Mouse (Mus musculus): ENCODE measurements around the gene Rtl10. TPM values are rescaled to one million over a fixed set of nuclear protein-coding genes. Genes with fewer than 3 reads are reported as not detected.

Gene Rtl10
- total RNA-seq, 1 experiment, result 6.7 TPM

DNA sequence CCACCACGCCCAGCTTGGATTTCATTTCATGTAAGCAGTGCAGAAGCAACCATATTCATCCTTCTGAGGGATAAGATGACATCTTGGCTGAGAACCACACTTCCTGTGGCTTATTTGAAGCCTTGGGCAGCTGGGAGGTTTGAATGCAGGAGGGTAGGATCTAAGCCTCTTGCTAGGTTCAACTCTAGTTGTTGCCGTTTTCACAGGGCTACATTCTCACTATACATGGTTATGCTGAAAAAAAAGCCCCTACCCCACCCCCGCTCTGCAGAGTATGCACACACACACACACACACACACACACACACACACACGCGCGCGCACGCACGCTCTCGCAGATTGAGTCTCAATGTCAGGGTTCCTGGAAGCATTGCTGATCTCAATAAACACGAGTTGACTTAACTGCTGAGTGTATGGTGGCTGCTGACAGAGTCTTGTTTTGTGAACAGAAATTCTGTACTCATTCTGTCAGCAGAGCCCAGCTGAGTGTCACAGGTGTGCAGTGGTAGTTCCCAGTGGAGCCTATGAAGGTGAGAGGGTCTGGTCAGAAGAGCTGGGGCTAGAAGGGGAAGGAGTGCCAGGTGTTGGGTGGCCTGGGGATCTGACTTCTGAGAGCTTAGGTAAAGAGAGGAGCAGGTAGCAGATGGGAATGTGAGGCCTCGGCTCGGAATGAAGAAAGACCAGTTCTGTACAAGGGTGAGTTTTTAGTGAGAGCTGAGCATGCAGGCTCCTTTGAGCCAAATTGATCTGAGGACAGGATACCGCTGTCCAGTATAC, 5.1 kb downstream of the Rtl10 start:
- Histone ChIP-seq H3K9me3 (ENCODE audit: control insufficient read depth, insufficient read depth, low read depth, low read length) (no peaks in the 10 kb centered on the region), H3K9ac (ENCODE audit: insufficient read depth, low read depth, low read length, poor library complexity, severe bottlenecking) (no peak overlapping the region), H3K4me1 (ENCODE audit: control insufficient read depth in 2 of 2, insufficient read depth in 2 of 2, low read length in 2 of 2, poor library complexity in 1 of 2) (peaks cover 0 to 6% of the 10 kb centered on the region in 2 experiments; a peak in 1 of 4 replicates), H3K36me3 (ENCODE audit: control insufficient read depth, insufficient read depth, low read length, poor library complexity, severe bottlenecking) (peaks cover 18% of the 10 kb centered on the region), H3K4me3 (ENCODE audit: insufficient read depth in 1 of 2, low read depth in 1 of 2, low read length in 2 of 2, poor library complexity in 1 of 2, severe bottlenecking in 1 of 2) (no peak overlapping the region), H3K27ac (ENCODE audit: insufficient read depth, low read depth, low read length, poor library complexity, severe bottlenecking) (no peak overlapping the region)
- in situ Hi-C loops (cut with MboI; ENCODE audit: low sequenced_read_pairs in 2 of 2, unreplicated experiment in 2 of 2), result no loop called here
- TF ChIP-seq MAFK (IDR thresholded peaks at IDR 0.05; ENCODE audit: insufficient read depth, low read depth, low read length) (no peak), HCFC1 (IDR thresholded peaks at IDR 0.05; ENCODE audit: borderline replicate concordance, insufficient read depth, low read length) (no peak), CHD2 (IDR thresholded peaks at IDR 0.05; ENCODE audit: low read depth, low read length) (no peak), ZNF384 (IDR thresholded peaks at IDR 0.05; ENCODE audit: low read depth, low read length) (no peak), ZC3H11A (IDR thresholded peaks at IDR 0.05; ENCODE audit: borderline replicate concordance, low read depth, low read length) (no peak)
- DNase-seq (ENCODE audit: low read depth, low spot score), result no peak

DNA sequence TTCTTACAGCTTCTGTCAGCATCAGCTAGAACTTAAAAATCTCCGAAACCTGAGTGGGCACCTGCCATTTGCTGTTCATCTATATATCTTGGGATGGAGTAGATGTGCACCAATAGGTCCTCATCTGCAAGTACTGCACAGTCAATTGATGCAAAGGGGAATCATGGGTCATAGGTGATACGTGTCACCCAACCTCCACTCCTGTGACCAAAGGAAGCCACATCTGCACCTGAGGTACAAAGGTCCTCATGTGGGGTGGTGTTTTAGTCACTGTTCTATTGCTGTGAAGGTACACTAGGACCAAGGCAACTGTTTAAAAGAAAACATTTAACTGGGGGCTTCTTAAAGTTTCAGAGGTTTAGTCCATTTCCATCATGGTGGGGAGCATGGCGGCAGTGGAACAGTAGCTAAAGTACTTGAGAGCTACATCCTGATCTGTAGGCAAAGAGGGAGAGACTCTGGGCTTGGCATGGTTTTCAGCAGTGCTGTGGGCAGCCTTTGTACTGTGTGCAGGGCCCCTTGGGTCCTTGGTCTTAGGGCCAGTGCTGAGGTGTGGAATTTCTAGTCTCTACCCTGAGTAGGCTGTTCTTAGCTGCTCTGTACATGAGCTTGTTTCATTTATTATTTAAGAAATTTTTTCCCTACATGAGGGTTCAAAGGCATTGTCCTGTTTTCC, 8.0 kb downstream of the Rtl10 start:
- in situ Hi-C loops (cut with MboI; ENCODE audit: low sequenced_read_pairs in 2 of 2, unreplicated experiment in 2 of 2), result no loop called here
- H3K9ac ChIP-seq (ENCODE audit: insufficient read depth, low read depth, low read length, poor library complexity, severe bottlenecking), result no peak overlapping the region
- no peak overlapping the region for H3K4me3 ChIP-seq (ENCODE audit: insufficient read depth in 1 of 2, low read depth in 1 of 2, low read length in 2 of 2, poor library complexity in 1 of 2, severe bottlenecking in 1 of 2)
- H3K4me1 ChIP-seq (ENCODE audit: control insufficient read depth in 2 of 2, insufficient read depth in 2 of 2, low read length in 2 of 2, poor library complexity in 1 of 2), result no peaks in the 10 kb centered on the region
- no peaks in the 10 kb centered on the region for H3K9me3 ChIP-seq (ENCODE audit: control insufficient read depth, insufficient read depth, low read depth, low read length)
- TF ChIP-seq ZC3H11A (IDR thresholded peaks at IDR 0.05; ENCODE audit: borderline replicate concordance, low read depth, low read length) (no peak), ZNF384 (IDR thresholded peaks at IDR 0.05; ENCODE audit: low read depth, low read length) (no peak), MAFK (IDR thresholded peaks at IDR 0.05; ENCODE audit: insufficient read depth, low read depth, low read length) (no peak), CHD2 (IDR thresholded peaks at IDR 0.05; ENCODE audit: low read depth, low read length) (no peak)
- no peak overlapping the region for H3K27ac ChIP-seq (ENCODE audit: insufficient read depth, low read depth, low read length, poor library complexity, severe bottlenecking)
- peaks cover 9% of the 10 kb centered on the region for H3K36me3 ChIP-seq (ENCODE audit: control insufficient read depth, insufficient read depth, low read length, poor library complexity, severe bottlenecking)
- no peak for DNase-seq (ENCODE audit: low read depth, low spot score)

DNA sequence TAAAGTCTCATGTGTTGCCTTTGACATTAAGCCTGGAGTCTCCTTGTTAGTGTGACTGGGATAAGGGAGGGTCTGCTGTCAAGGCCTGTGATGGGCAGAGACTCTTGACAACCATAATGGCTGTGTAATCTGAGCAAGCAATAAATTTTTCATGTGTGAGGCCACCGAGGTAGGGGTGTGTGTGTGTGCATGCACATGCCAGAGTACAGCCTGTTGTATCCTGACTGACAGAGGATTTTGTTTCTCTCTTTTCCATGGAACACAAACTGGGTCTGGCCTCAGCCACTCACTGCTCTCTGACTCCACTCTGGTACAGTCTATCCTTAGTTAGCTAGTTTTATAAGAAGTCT, 8.5 kb downstream of the Rtl10 start:
- Histone ChIP-seq H3K36me3 (ENCODE audit: control insufficient read depth, insufficient read depth, low read length, poor library complexity, severe bottlenecking) (peaks cover 6% of the 10 kb centered on the region; the same call in 1 of the 2 replicates), H3K4me1 (ENCODE audit: control insufficient read depth in 2 of 2, insufficient read depth in 2 of 2, low read length in 2 of 2, poor library complexity in 1 of 2) (no peaks in the 10 kb centered on the region), H3K27ac (ENCODE audit: insufficient read depth, low read depth, low read length, poor library complexity, severe bottlenecking) (no peak overlapping the region), H3K9me3 (ENCODE audit: control insufficient read depth, insufficient read depth, low read depth, low read length) (no peaks in the 10 kb centered on the region), H3K9ac (ENCODE audit: insufficient read depth, low read depth, low read length, poor library complexity, severe bottlenecking) (no peak overlapping the region), H3K4me3 (ENCODE audit: insufficient read depth in 1 of 2, low read depth in 1 of 2, low read length in 2 of 2, poor library complexity in 1 of 2, severe bottlenecking in 1 of 2) (no peak overlapping the region)
- no peak for DNase-seq (ENCODE audit: low read depth, low spot score)
- in situ Hi-C loops (cut with MboI; ENCODE audit: low sequenced_read_pairs in 2 of 2, unreplicated experiment in 2 of 2), result no loop called here
- TF ChIP-seq ZNF384 (IDR thresholded peaks at IDR 0.05; ENCODE audit: low read depth, low read length) (no peak), ZC3H11A (IDR thresholded peaks at IDR 0.05; ENCODE audit: borderline replicate concordance, low read depth, low read length) (no peak), CHD2 (IDR thresholded peaks at IDR 0.05; ENCODE audit: low read depth, low read length) (no peak), MAFK (IDR thresholded peaks at IDR 0.05; ENCODE audit: insufficient read depth, low read depth, low read length) (no peak), HCFC1 (IDR thresholded peaks at IDR 0.05; ENCODE audit: borderline replicate concordance, insufficient read depth, low read length) (no peak)

DNA sequence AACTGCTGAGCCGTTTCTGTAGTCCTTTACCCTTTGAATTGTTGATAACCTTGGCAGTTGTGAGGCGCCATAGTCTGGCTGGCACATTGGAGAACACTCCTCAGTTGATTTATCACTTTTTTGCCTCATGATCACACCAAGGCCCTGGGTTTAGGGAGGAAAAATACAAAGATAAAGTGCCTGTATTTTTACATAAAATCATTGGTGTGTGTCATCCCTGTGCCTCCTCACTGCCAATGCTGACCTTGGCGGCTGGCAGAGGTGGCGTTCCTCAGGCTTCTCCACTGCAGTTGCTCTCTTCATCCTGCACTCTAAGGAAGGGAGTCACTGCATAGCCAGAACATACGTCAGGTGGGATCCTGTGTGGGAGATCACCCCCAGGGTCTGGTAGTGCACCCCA, 13.0 kb downstream of the Rtl10 start:
- TF ChIP-seq CHD2 (IDR thresholded peaks at IDR 0.05; ENCODE audit: low read depth, low read length), result no peak
- Histone ChIP-seq H3K36me3 (ENCODE audit: control insufficient read depth, insufficient read depth, low read length, poor library complexity, severe bottlenecking) (no peaks in the 10 kb centered on the region), H3K9me3 (ENCODE audit: control insufficient read depth, insufficient read depth, low read depth, low read length) (no peaks in the 10 kb centered on the region), H3K4me1 (ENCODE audit: control insufficient read depth in 2 of 2, insufficient read depth in 2 of 2, low read length in 2 of 2, poor library complexity in 1 of 2) (no peaks in the 10 kb centered on the region), H3K4me3 (ENCODE audit: insufficient read depth in 1 of 2, low read depth in 1 of 2, low read length in 2 of 2, poor library complexity in 1 of 2, severe bottlenecking in 1 of 2) (no peak overlapping the region), H3K27ac (ENCODE audit: insufficient read depth, low read depth, low read length, poor library complexity, severe bottlenecking) (no peak overlapping the region), H3K9ac (ENCODE audit: insufficient read depth, low read depth, low read length, poor library complexity, severe bottlenecking) (no peak overlapping the region)
- in situ Hi-C loops (cut with MboI; ENCODE audit: low sequenced_read_pairs in 2 of 2, unreplicated experiment in 2 of 2), result no loop called here
- DNase-seq (ENCODE audit: low read depth, low spot score), result no peak

All from ES-E14 (cell line).